Mouse (Mus musculus) lung, adult 2 months (tissue): ENCODE data around the gene Iqgap1.

ENCODE experiments used
- CTCF ChIP-seq: fragments of 200-500 bp; IDR thresholded peaks from 2 replicates; pipeline ENCODE4 v1.5.1; 2011; ENCODE audit warnings: mild to moderate bottlenecking, low read length, control low read depth; ENCODE audit not compliant: insufficient read depth
- POLR2A ChIP-seq: fragments of 200-500 bp; IDR thresholded peaks from 2 replicates; pipeline ENCODE4 v1.6.1; 2011; ENCODE audit warnings: low read depth, mild to moderate bottlenecking, control low read depth, low read length, borderline replicate concordance; ENCODE audit errors: extremely low read depth

- TF ChIP-seq CTCF = no peak
- TF ChIP-seq POLR2A = no peak
Observed at GRCm38 (mm10) chr7:80749624-80750023, 76.2 kb downstream of the Iqgap1 start.
